Mouse (Mus musculus) stomach, postnatal 0 days (tissue): ENCODE data around the gene Hint3. TPM values are rescaled to one million over a fixed set of nuclear protein-coding genes. Genes with fewer than 3 reads are reported as not detected.

Source experiments
- ATAC-seq: fragments of 200-750 bp; cut with Nextera tagmentation; 2 replicates; pipeline ENCODE4 v1.8.0; 2017; ENCODE audit not compliant: low FRiP score, low TSS enrichment
- DNase-seq: peaks from one replicate; pipeline ENCODE4 v3.0.0-alpha.2; 2016; ENCODE audit warnings: low spot score
- H3K27ac ChIP-seq: fragments of 300-500 bp; sonication (generic); replicated peaks from 2 replicates; pipeline ENCODE4 v1.5.1; 2014; ENCODE audit warnings: mild to moderate bottlenecking, control low read depth
- H3K27me3 ChIP-seq: fragments of 300-500 bp; sonication (generic); 2 replicates; pipeline ENCODE4 v1.6.1; 2014; ENCODE audit warnings: low read length; ENCODE audit not compliant: control insufficient read depth, insufficient read depth
- H3K36me3 ChIP-seq: fragments of 300-500 bp; sonication (generic); 2 replicates; pipeline ENCODE4 v1.6.1; 2014; ENCODE audit warnings: low read length, mixed read lengths; ENCODE audit not compliant: control insufficient read depth, insufficient read depth
- H3K4me1 ChIP-seq: fragments of 300-500 bp; sonication (generic); replicated peaks from 2 replicates; pipeline ENCODE4 v1.6.1; 2014; ENCODE audit warnings: antibody characterized with exemption; ENCODE audit not compliant: control insufficient read depth, insufficient read depth
- H3K4me2 ChIP-seq: fragments of 300-500 bp; sonication (generic); replicated peaks from 2 replicates; pipeline ENCODE4 v1.6.1; 2014; ENCODE audit warnings: low read depth, mild to moderate bottlenecking, control low read depth, moderate library complexity
- H3K4me3 ChIP-seq: fragments of 300-500 bp; sonication (generic); 2 replicates; pipeline ENCODE4 v1.5.1; 2014; ENCODE audit warnings: low read depth, low read length, control low read depth
- H3K9ac ChIP-seq: fragments of 300-500 bp; sonication (generic); 2 replicates; pipeline ENCODE4 v1.6.1; 2014; ENCODE audit warnings: mild to moderate bottlenecking, low read length, control low read depth, mixed read lengths
- H3K9me3 ChIP-seq: fragments of 300-500 bp; sonication (generic); 2 replicates; pipeline ENCODE4 v1.6.1; 2016; ENCODE audit warnings: low read length; ENCODE audit not compliant: control insufficient read depth
- CTCF ChIP-seq: IDR thresholded peaks from 2 replicates; pipeline ENCODE4 v1.5.1; 2016; ENCODE audit warnings: antibody characterized with exemption, low read depth, mild to moderate bottlenecking, moderate library complexity
- EP300 ChIP-seq: optimal IDR thresholded peaks from 2 replicates; pipeline ENCODE3; 2016; ENCODE audit warnings: antibody characterized with exemption
- WGBS: fragments of 180-500 bp; shearing (Covaris S2); extraction: QIAGEN DNeasy Blood & Tissue Kit; methylation state at CpG from one replicate; pipeline ENCODE4 v1.1.7; 2014; 5-methylcytosine and 5-hydroxymethylcytosine counted together
- polyA plus RNA-seq: library from polyadenylated mRNA; unstranded; fragments of >200 nt; fragmentation: Nextera tagmentation; extraction: Ambion mirVana; gene quantifications from 2 replicates; pipeline ENCODE4 v1.2.1, GENCODE M21; 2015

Hint3 gene
- polyA plus RNA-seq, 1 experiment from 2014 or later: 60.9 TPM

DNA sequence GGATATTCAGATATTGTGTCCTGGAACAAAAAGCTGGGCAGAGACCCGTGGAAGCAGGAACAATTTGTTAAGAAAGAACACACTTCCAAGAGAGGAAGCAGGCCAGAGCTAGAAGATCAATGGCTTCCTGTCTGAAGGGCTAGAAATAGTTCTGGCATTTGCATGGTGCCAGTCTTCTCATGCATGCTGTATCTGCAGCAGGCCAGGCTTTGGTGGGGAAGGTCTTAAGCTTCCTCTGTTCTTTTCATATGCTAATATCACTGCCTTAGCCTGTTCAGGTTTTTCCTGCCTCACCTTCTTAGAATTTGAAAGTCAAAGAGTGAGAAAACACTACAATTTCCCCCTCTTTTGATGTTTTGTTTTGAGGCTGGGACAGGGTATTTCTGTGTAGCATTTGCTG is 1.9 kb downstream of the Hint3 start:
- DNase-seq (no peak), ATAC-seq (no peak)
- TF ChIP-seq EP300 (no peak), CTCF (no peak)
- no peak overlapping the region for H3K9ac ChIP-seq
- H3K4me1 ChIP-seq: no peaks in the 10 kb centered on the region
- no peak overlapping the region for H3K27ac ChIP-seq
- H3K9me3 ChIP-seq: no peaks in the 10 kb centered on the region
- H3K36me3 ChIP-seq: no peaks in the 10 kb centered on the region
- no peak overlapping the region for H3K4me3 ChIP-seq
- WGBS: 29% methylated on average over 1 of the region's 1 CpGs
- H3K4me2 ChIP-seq: no peak overlapping the region
- no peaks in the 10 kb centered on the region for H3K27me3 ChIP-seq

DNA sequence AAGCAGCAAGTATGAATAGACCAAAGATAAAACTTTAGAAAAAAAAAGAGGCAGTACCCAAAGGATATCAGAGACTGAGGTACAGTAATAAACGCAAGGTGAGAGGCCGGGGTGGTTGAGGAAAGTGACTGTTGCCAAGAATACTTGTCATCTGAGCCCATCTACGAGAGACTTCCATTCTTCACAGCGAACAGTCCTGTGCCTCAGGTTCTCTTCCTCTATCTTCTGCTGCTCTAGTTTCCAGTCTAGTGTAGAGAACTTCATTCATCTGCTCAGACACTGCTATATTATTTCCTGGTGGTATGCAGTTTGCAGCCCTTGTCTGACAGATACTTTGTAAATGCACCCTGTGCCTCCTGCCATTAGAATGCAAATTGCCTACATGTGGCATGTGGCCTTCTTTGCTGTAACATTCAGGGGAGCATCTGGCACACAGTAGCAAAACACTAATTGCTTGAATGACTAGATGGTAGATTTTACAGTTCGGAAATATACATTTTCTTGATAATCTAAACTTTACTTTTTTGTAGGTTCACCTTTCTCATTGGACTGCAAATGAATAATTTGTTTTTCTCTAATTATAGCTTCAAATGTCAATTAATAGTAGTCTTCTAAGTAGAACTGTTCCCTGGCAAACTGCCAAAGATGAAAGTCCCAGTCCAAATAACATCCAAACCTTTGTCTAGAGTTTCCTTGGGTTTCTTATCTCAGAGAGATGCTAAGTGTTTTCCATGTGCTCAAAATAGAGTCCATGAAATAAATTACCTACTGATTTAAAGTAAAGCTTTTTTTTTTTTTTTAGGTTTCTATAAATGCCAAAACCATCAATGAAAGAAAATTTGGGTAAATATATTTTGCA is 5.0 kb downstream of the Hint3 start:
- WGBS: 60% methylated on average over 5 of the region's 5 CpGs
- Histone ChIP-seq H3K9me3 (no peaks in the 10 kb centered on the region), H3K36me3 (no peaks in the 10 kb centered on the region), H3K4me2 (no peak overlapping the region), H3K4me3 (no peak overlapping the region), H3K4me1 (no peaks in the 10 kb centered on the region), H3K9ac (no peak overlapping the region), H3K27ac (no peak overlapping the region), H3K27me3 (no peaks in the 10 kb centered on the region)
- TF ChIP-seq EP300: no peak
- no peak for TF ChIP-seq CTCF
- DNase-seq (no peak), ATAC-seq (no peak)

DNA sequence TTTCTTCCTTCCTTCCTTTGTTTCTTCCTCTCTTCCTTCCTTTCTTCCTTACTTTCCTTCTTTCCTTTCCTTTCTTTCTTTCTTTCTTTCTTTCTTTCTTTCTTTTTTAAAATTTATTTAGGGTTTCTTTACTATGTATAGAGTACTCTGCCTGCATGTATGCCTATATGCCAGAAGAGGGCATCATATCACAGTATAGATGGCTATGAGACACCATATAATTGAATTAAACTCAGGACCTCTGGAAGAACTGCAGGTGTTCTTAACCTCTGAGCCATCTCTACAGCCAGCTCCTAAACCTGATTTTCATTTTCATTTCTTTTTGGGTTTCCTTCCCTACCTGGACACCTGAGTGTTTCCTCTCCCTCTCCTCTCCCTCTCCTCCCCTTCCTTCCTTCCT is 6.5 kb downstream of the Hint3 start:
- no peaks in the 10 kb centered on the region for H3K36me3 ChIP-seq
- TF ChIP-seq EP300 (no peak), CTCF (peak; percentile 71)
- no peak overlapping the region for H3K27ac ChIP-seq
- no peaks in the 10 kb centered on the region for H3K9me3 ChIP-seq
- H3K4me1 ChIP-seq: no peaks in the 10 kb centered on the region
- DNase-seq (no peak), ATAC-seq (no peak)
- no peak overlapping the region for H3K4me3 ChIP-seq
- H3K9ac ChIP-seq: no peak overlapping the region
- H3K4me2 ChIP-seq: no peak overlapping the region
- no peaks in the 10 kb centered on the region for H3K27me3 ChIP-seq

DNA sequence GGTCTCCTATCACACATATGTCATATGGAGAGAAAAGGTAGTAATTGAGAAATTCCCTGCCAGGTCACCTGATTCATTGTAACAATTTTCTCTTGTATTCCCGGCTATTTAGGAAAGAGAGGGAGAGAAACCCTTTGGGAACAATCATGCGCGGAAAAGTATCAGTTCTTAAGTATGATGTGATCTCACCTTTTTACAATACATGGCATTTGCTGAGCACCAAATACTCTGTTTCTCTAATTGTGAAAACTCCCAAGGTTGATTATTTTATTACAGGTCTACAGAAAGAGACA is 10.6 kb downstream of the Hint3 start:
- Histone ChIP-seq H3K9me3 (no peaks in the 10 kb centered on the region), H3K36me3 (no peaks in the 10 kb centered on the region), H3K27ac (peak overlapping the region; percentile 96; the same call in 1 of the 2 replicates), H3K4me1 (no peaks in the 10 kb centered on the region), H3K4me2 (peak overlapping the region; percentile 71), H3K27me3 (no peaks in the 10 kb centered on the region), H3K4me3 (peak overlapping the region; percentile 64), H3K9ac (peak overlapping the region; percentile 82)
- DNase-seq (no peak), ATAC-seq (no peak)
- TF ChIP-seq EP300 (no peak), CTCF (no peak)
- 41% methylated on average over 3 of the region's 3 CpGs for WGBS

DNA sequence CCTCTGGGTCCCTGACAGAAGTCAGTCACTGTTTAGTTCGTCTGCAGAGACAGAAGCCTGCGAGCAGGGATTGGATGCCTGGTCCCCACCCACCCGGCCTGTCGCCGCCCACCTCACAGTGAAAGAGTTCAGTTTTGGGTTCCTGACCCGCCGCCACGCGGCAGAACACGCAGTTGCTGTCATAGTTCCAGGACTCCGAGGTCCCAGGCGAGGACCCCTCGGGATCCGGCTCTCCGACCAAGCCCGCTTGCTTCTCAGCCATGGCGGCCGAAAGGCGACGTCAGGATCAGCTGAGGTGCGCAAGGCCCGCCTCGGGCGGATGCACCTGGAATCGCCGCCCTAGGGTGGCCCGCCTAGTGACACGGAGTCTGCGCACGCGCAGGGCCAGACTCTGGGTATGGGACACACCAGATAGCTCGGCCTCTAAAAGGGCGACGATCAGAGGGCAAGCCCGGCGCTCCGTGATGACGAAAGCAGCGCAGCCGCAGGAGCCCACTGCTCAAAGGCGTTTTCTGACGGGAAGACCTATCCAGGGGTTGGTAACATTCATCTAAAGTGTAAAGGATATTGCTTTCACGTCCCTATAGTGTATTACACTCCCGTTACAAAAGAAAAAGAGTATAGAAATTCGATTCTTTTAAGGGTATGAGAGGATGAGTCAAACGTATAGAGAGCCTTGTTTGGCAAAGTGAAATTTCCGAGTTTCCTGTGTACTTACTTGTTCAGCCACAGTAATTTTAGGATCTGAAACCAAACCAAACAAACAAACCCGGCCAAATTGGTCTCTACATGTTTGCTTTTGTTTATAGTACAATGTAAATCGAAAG is 11.1 kb downstream of the Hint3 start:
- WGBS: 1% methylated on average over 49 of the region's 49 CpGs
- Histone ChIP-seq H3K36me3 (no peaks in the 10 kb centered on the region), H3K4me3 (peak overlapping the region; percentile 64), H3K27ac (peak overlapping the region; percentile 96), H3K4me1 (no peaks in the 10 kb centered on the region), H3K4me2 (peak overlapping the region; percentile 71), H3K27me3 (no peaks in the 10 kb centered on the region), H3K9me3 (no peaks in the 10 kb centered on the region), H3K9ac (peak overlapping the region; percentile 82)
- ATAC-seq (peak; percentile 100), DNase-seq (peak; percentile 98)
- TF ChIP-seq EP300: no peak
- TF ChIP-seq CTCF: peak; percentile 55; the same call in 1 of the 2 replicates

DNA sequence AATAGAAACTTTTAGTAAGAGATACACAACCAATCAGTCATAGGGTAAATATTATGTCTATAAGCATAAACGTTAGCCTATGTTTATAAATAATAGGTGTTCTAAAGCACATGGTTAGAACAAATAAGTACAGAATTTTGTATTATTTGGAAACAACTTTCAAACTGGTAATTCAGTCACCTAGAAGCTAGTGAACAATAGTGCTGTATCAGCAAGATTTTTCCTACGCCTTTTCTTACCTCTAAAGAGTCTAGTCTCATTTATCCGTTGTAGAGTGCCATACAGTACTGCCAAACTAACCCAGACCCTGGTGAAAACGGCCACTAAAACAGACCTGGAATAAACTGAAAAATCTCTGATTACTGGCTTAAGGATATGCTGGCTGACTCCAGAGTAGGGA is 16.4 kb downstream of the Hint3 start:
- TF ChIP-seq CTCF (no peak), EP300 (no peak)
- Histone ChIP-seq H3K9me3 (no peaks in the 10 kb centered on the region), H3K27me3 (no peaks in the 10 kb centered on the region), H3K27ac (no peak overlapping the region), H3K4me2 (no peak overlapping the region), H3K9ac (no peak overlapping the region), H3K4me1 (no peaks in the 10 kb centered on the region), H3K4me3 (no peak overlapping the region), H3K36me3 (no peaks in the 10 kb centered on the region)
- WGBS: 79% methylated on average over 4 of the region's 4 CpGs
- DNase-seq: no peak
- no peak for ATAC-seq
